Mouse (Mus musculus): Measurements from ENCODE around the gene Gsg1l2. TPM values are rescaled to one million over a fixed set of nuclear protein-coding genes. Genes with fewer than 3 reads are reported as not detected.

The Gsg1l2 gene
- total and polyA plus RNA-seq, 3 experiments, result not detected

DNA sequence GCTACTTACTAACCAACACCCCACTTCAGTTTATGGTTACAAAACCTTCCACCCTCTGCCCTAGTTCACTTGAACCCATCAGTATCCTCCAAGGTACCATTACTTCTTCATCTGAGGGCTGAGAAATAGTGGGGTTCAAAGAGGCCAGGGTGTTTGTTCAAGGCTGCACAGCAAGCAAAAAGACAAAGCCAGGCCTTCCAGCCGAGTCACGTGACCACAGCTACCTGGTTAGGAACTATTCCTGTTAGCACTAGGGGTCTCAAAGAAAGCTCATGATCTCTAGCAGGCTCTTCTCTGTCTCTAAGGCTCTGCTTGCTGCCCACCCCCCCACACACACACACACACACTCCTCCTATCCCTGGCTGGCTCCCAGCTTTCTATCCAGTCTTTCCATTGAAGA, 2.7 kb upstream of the Gsg1l2 start:
- dilution Hi-C loops (cut with MboI; ENCODE audit: extremely low pct_ligation_motif_present, extremely low pct_unique_long_range_greater_than_20kb, low sequenced_read_pairs) (no loop called here), in situ Hi-C loops (cut with MboI; ENCODE audit: low pct_ligation_motif_present, low pct_unique_long_range_greater_than_20kb, low sequenced_read_pairs) (no loop called here)
- no peaks in the 10 kb centered on the region for H3K9me3 ChIP-seq (replicated peaks; ENCODE audit: low read length)
- no peak overlapping the region for H3K9ac ChIP-seq (ENCODE audit: insufficient read depth, low read depth)
- H3K79me2 ChIP-seq (replicated peaks; ENCODE audit: control insufficient read depth, extremely low read depth, insufficient read depth, poor library complexity, severe bottlenecking), result no peaks in the 10 kb centered on the region
- H3K27me3 ChIP-seq (replicated peaks), result no peaks in the 10 kb centered on the region
- H3K4me3 ChIP-seq (replicated peaks in 1 of 3; ENCODE audit: low read depth in 2 of 3, low read length in 2 of 3, poor library complexity in 1 of 3), result no peak overlapping the region
- no peaks in the 10 kb centered on the region for H3K36me3 ChIP-seq (replicated peaks in 1 of 2; ENCODE audit: control insufficient read depth in 1 of 2, insufficient read depth in 1 of 2, low read length in 1 of 2)
- peaks cover 0 to 20% of the 10 kb centered on the region in 2 experiments; a peak in 2 of 4 replicates for H3K4me1 ChIP-seq (ENCODE audit: control insufficient read depth in 1 of 2, insufficient read depth in 2 of 2)
- TF ChIP-seq SIN3A (IDR thresholded peaks at IDR 0.05; ENCODE audit: low read length), result no peak
- TF ChIP-seq USF1 (IDR thresholded peaks at IDR 0.05; ENCODE audit: low read depth, low read length), result peak; percentile 52
- TF ChIP-seq USF2 (conservative IDR thresholded peaks at IDR 0.05; ENCODE audit: low read depth, low read length), result peak; percentile 51; the same call in 1 of the 2 replicates
- TF ChIP-seq ETS1 (conservative IDR thresholded peaks at IDR 0.05; ENCODE audit: low read depth, low read length), result no peak
- TF ChIP-seq UBTF (IDR thresholded peaks at IDR 0.05; ENCODE audit: low read depth, low read length), result no peak
- no peak overlapping the region for H3K27ac ChIP-seq (ENCODE audit: insufficient read depth, low read depth)
- H3K4me2 ChIP-seq (ENCODE audit: insufficient read depth, low read depth, poor library complexity, severe bottlenecking), result no peak overlapping the region
- no peak for DNase-seq (ENCODE audit: extremely low read depth)

DNA sequence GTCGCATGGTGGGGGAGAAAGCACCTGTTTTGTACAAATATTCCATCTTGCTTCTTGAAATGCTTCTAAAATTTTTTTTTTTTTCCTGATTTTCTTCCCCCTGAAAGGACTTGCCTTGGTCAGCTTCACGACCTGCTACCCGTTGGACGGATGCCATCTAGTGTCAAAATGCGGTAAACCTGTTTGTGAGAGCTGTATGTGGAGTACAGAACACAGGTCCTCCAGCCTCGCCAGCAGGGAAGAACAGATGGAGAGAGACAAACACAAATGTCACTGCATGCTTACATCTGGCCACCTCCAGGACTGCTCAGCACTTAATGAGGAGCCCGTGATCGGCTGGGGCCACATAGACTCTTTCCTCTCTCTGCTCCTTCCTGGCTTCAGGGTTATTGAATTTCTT, 1.8 kb upstream of the Gsg1l2 start:
- DNase-seq (ENCODE audit: extremely low read depth), result peak; percentile 79
- no peak overlapping the region for H3K9ac ChIP-seq (ENCODE audit: insufficient read depth, low read depth)
- H3K27ac ChIP-seq (ENCODE audit: insufficient read depth, low read depth), result no peak overlapping the region
- no peak for TF ChIP-seq ETS1 (conservative IDR thresholded peaks at IDR 0.05; ENCODE audit: low read depth, low read length)
- no peak for TF ChIP-seq ELF1 (IDR thresholded peaks at IDR 0.05; ENCODE audit: low read depth, low read length)
- peak; percentile 45; the same call in 1 of the 2 replicates for TF ChIP-seq NELFE (IDR thresholded peaks at IDR 0.05; ENCODE audit: low read depth, low read length)
- peak in 1 of 2 experiments; percentile 97; a peak in 3 of 4 replicates for TF ChIP-seq CTCF (conservative IDR thresholded peaks at IDR 0.05 in 1 of 2, IDR thresholded peaks at IDR 0.05 in 1 of 2; ENCODE audit: low read depth in 2 of 2, low read length in 2 of 2)
- TF ChIP-seq USF1 (IDR thresholded peaks at IDR 0.05; ENCODE audit: low read depth, low read length), result no peak
- TF ChIP-seq USF2 (conservative IDR thresholded peaks at IDR 0.05; ENCODE audit: low read depth, low read length), result no peak
- peak; percentile 91 for TF ChIP-seq SMC3 (IDR thresholded peaks at IDR 0.05; ENCODE audit: low read depth, low read length)
- TF ChIP-seq POLR2A (IDR thresholded peaks at IDR 0.05; ENCODE audit: low read depth, low read length), result no peak
- TF ChIP-seq NRF1 (IDR thresholded peaks at IDR 0.05; ENCODE audit: low read depth, low read length), result no peak
- TF ChIP-seq TBP (conservative IDR thresholded peaks at IDR 0.05; ENCODE audit: low read depth, low read length), result no peak
- no peak for TF ChIP-seq MEF2A (IDR thresholded peaks at IDR 0.05; ENCODE audit: borderline replicate concordance, low read depth, low read length)
- TF ChIP-seq ZNF384 (IDR thresholded peaks at IDR 0.05; ENCODE audit: low read depth, low read length), result peak; percentile 89
- TF ChIP-seq CHD2 (IDR thresholded peaks at IDR 0.05; ENCODE audit: low read length), result no peak
- TF ChIP-seq SIN3A (IDR thresholded peaks at IDR 0.05; ENCODE audit: low read length), result no peak
- no peak for TF ChIP-seq MAX (IDR thresholded peaks at IDR 0.05; ENCODE audit: low read length)
- no peak for TF ChIP-seq JUND (conservative IDR thresholded peaks at IDR 0.05; ENCODE audit: low read depth, low read length)
- TF ChIP-seq EP300 (IDR thresholded peaks at IDR 0.05; ENCODE audit: low read length), result no peak
- peak; percentile 45; the same call in 1 of the 2 replicates for TF ChIP-seq ZC3H11A (IDR thresholded peaks at IDR 0.05; ENCODE audit: low read depth, low read length)
- TF ChIP-seq CHD1 (IDR thresholded peaks at IDR 0.05; ENCODE audit: low read depth, low read length), result no peak
- TF ChIP-seq ZKSCAN1 (IDR thresholded peaks at IDR 0.05; ENCODE audit: borderline replicate concordance, low read depth, low read length), result no peak
- TF ChIP-seq MAFK (IDR thresholded peaks at IDR 0.05; ENCODE audit: insufficient replicate concordance, low read length), result no peak
- TF ChIP-seq RAD21 (IDR thresholded peaks at IDR 0.05; ENCODE audit: low read depth, low read length), result no peak; the same call in none of the 2 replicates
- no peak for TF ChIP-seq IRF4 (IDR thresholded peaks at IDR 0.05; ENCODE audit: low read depth, low read length)
- no peak overlapping the region for H3K4me2 ChIP-seq (ENCODE audit: insufficient read depth, low read depth, poor library complexity, severe bottlenecking)
- H3K4me3 ChIP-seq (replicated peaks in 1 of 3; ENCODE audit: low read depth in 2 of 3, low read length in 2 of 3, poor library complexity in 1 of 3), result no peak overlapping the region
- no peaks in the 10 kb centered on the region for H3K36me3 ChIP-seq (replicated peaks in 1 of 2; ENCODE audit: control insufficient read depth in 1 of 2, insufficient read depth in 1 of 2, low read length in 1 of 2)
- in situ Hi-C loops (cut with MboI; ENCODE audit: low pct_ligation_motif_present, low pct_unique_long_range_greater_than_20kb, low sequenced_read_pairs), result no loop called here
- H3K27me3 ChIP-seq (replicated peaks), result no peaks in the 10 kb centered on the region
- no peaks in the 10 kb centered on the region for H3K79me2 ChIP-seq (replicated peaks; ENCODE audit: control insufficient read depth, extremely low read depth, insufficient read depth, poor library complexity, severe bottlenecking)
- dilution Hi-C loops (cut with MboI; ENCODE audit: extremely low pct_ligation_motif_present, extremely low pct_unique_long_range_greater_than_20kb, low sequenced_read_pairs), result no loop called here
- H3K9me3 ChIP-seq (replicated peaks; ENCODE audit: low read length), result no peaks in the 10 kb centered on the region
- H3K4me1 ChIP-seq (ENCODE audit: control insufficient read depth in 1 of 2, insufficient read depth in 2 of 2), result peaks cover 0 to 20% of the 10 kb centered on the region in 2 experiments; a peak in 2 of 4 replicates
